Mouse (Mus musculus) kidney, embryonic 14.5 days (tissue): ENCODE data around the gene Zbtb46. TPM values are rescaled to one million over a fixed set of nuclear protein-coding genes. Genes with fewer than 3 reads are reported as not detected.

Source experiments
- ATAC-seq: fragments of 200-750 bp; cut with Nextera tagmentation; 2 replicates; pipeline ENCODE4 v1.8.0; 2017; ENCODE audit warnings: moderate number of reproducible peaks, mild to moderate bottlenecking, moderate TSS enrichment, moderate library complexity; ENCODE audit not compliant: low FRiP score, low TSS enrichment
- H3K27ac ChIP-seq: fragments of 300-500 bp; sonication (generic); 2 replicates; pipeline ENCODE4 v1.5.1; 2014; ENCODE audit warnings: low read depth, mild to moderate bottlenecking, low read length, moderate library complexity, mixed read lengths
- H3K27me3 ChIP-seq: fragments of 300-500 bp; sonication (generic); 2 replicates; pipeline ENCODE4 v1.6.1; 2014; ENCODE audit warnings: mild to moderate bottlenecking, low read length; ENCODE audit not compliant: control insufficient read depth, insufficient read depth
- H3K36me3 ChIP-seq: fragments of 300-500 bp; sonication (generic); 2 replicates; pipeline ENCODE4 v1.6.1; 2014; ENCODE audit warnings: low read length, mixed read lengths; ENCODE audit not compliant: control insufficient read depth, insufficient read depth
- H3K4me1 ChIP-seq: fragments of 300-500 bp; sonication (generic); 2 replicates; pipeline ENCODE4 v1.6.1; 2014; ENCODE audit warnings: low read length, mixed read lengths; ENCODE audit not compliant: control insufficient read depth, insufficient read depth
- H3K4me2 ChIP-seq: fragments of 300-500 bp; sonication (generic); replicated peaks from 2 replicates; pipeline ENCODE4 v1.6.1; 2014; ENCODE audit warnings: low read depth, mild to moderate bottlenecking, low read length
- H3K4me3 ChIP-seq: fragments of 300-500 bp; sonication (generic); 2 replicates; pipeline ENCODE4 v1.5.1; 2014; ENCODE audit warnings: mild to moderate bottlenecking, low read length
- H3K9ac ChIP-seq: fragments of 300-500 bp; sonication (generic); 2 replicates; pipeline ENCODE4 v1.6.1; 2014; ENCODE audit warnings: low read depth, mild to moderate bottlenecking, low read length, moderate library complexity
- H3K9me3 ChIP-seq: fragments of 300-500 bp; sonication (generic); 2 replicates; pipeline ENCODE4 v1.6.1; 2016; ENCODE audit warnings: low read length; ENCODE audit not compliant: control insufficient read depth
- WGBS: fragments of 180-500 bp; shearing (Covaris S2); extraction: QIAGEN DNeasy Blood & Tissue Kit; methylation state at CpG from one replicate; pipeline ENCODE4 v1.1.7; 2014; 5-methylcytosine and 5-hydroxymethylcytosine counted together
- polyA plus RNA-seq: library from polyadenylated mRNA; unstranded; fragments of >200 nt; fragmentation: Nextera tagmentation; extraction: Ambion mirVana; gene quantifications from 2 replicates; pipeline ENCODE4 v1.2.1, GENCODE M21; 2014

Zbtb46 gene
- polyA plus RNA-seq, 1 experiment from 2014 or later, result 26.6 TPM

DNA sequence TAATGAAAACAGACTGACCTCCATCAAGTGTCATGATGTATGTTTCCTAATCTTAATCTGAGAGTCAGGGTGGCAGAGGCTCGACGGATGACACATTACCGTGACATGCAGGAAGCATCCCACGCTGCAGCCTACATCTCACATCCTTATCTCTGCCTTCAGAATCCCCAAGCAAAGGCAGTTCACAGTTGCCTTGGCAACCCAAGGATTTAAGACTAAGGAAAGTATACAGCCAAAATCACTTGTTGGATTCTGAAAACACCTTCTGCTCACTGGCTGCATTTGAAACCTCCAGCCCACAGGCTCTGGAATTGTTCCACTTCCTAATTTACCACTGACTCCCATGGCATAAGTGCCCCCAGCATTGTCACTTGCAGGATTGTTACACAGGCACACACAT lies 38.8 kb downstream of the Zbtb46 start:
- ATAC-seq, result no peak
- H3K4me2 ChIP-seq, result no peak overlapping the region
- H3K27me3 ChIP-seq, result no peaks in the 10 kb centered on the region
- WGBS, result 73% methylated on average over 4 of the region's 4 CpGs
- H3K9ac ChIP-seq, result no peak overlapping the region
- peaks cover 33% of the 10 kb centered on the region for H3K36me3 ChIP-seq
- H3K4me1 ChIP-seq, result no peaks in the 10 kb centered on the region
- no peaks in the 10 kb centered on the region for H3K9me3 ChIP-seq
- no peak overlapping the region for H3K4me3 ChIP-seq
- H3K27ac ChIP-seq, result no peak overlapping the region

DNA sequence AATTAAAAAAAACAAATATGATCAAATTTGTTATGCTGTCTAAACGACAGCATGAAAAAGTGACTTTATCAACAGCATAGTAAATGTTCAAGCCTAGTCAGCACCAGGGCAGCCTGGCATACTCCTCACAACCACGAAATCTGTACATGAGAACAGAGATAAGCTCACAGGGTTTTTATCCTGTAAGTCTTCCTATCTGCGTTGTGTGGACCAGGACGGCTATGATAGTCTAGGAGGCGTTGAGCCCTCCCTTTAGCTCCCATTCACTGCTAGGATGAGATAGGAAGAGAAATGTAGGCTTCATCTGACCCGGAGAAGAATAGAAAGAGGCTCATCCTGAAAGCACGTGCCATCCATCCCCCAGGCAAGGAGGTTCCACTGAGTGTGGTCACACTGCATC lies 39.9 kb downstream of the Zbtb46 start:
- peaks cover 32% of the 10 kb centered on the region for H3K36me3 ChIP-seq
- no peak overlapping the region for H3K4me2 ChIP-seq
- no peak overlapping the region for H3K27ac ChIP-seq
- no peak overlapping the region for H3K9ac ChIP-seq
- no peak overlapping the region for H3K4me3 ChIP-seq
- 71% methylated on average over 7 of the region's 7 CpGs for WGBS
- no peaks in the 10 kb centered on the region for H3K27me3 ChIP-seq
- H3K9me3 ChIP-seq, result no peaks in the 10 kb centered on the region
- H3K4me1 ChIP-seq, result no peaks in the 10 kb centered on the region
- ATAC-seq, result no peak

DNA sequence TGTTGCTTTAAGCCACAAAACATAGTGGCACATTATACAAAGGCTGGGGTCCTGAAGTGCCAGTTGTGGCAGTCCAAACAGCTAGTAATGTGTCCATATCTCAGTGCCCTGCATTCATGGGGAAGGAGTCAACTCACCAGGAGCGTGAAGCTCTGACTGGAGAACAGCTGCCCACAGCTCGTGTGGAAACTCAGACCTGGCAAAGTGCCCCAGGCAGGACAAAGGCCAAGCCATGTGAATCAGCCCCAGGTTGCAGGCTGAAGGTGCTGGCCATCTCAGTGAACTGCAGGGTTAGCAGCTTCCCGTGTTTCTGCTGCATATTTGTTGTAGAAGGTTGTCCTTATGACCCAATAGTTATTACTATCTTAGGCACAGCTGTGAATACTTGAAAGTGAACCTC lies 43.3 kb downstream of the Zbtb46 start:
- no peak overlapping the region for H3K4me2 ChIP-seq
- no peak overlapping the region for H3K27ac ChIP-seq
- H3K9me3 ChIP-seq, result no peaks in the 10 kb centered on the region
- H3K4me1 ChIP-seq, result no peaks in the 10 kb centered on the region
- no peak overlapping the region for H3K9ac ChIP-seq
- no peaks in the 10 kb centered on the region for H3K27me3 ChIP-seq
- no peak for ATAC-seq
- WGBS, result 57% methylated on average over 3 of the region's 3 CpGs
- H3K4me3 ChIP-seq, result no peak overlapping the region
- H3K36me3 ChIP-seq, result peaks cover 10% of the 10 kb centered on the region

DNA sequence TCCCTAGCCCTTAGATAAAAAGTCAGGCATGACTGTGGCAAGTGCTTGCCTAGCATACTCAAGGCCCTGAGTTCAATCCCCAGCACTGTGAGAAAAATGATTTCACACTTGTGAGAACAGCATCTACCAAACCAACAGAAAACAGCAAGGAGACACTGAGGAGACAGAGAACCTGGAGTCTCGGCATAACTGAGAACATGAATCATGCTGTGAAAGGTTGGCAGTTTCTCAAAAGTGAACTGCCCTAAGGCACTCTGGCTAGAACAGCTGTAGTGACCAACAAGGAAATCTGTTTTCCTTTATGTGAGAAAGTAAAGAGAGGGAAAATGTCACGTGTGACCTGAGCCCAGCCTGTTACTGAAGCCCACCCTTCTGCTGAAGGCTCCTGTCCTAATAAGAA lies 46.1 kb downstream of the Zbtb46 start:
- Histone ChIP-seq H3K27me3 (no peaks in the 10 kb centered on the region), H3K9me3 (no peaks in the 10 kb centered on the region), H3K4me3 (no peak overlapping the region), H3K36me3 (peaks cover 15% of the 10 kb centered on the region), H3K27ac (no peak overlapping the region), H3K4me1 (no peaks in the 10 kb centered on the region), H3K4me2 (no peak overlapping the region), H3K9ac (no peak overlapping the region)
- no peak for ATAC-seq
- WGBS, result 44% methylated on average over 2 of the region's 2 CpGs

DNA sequence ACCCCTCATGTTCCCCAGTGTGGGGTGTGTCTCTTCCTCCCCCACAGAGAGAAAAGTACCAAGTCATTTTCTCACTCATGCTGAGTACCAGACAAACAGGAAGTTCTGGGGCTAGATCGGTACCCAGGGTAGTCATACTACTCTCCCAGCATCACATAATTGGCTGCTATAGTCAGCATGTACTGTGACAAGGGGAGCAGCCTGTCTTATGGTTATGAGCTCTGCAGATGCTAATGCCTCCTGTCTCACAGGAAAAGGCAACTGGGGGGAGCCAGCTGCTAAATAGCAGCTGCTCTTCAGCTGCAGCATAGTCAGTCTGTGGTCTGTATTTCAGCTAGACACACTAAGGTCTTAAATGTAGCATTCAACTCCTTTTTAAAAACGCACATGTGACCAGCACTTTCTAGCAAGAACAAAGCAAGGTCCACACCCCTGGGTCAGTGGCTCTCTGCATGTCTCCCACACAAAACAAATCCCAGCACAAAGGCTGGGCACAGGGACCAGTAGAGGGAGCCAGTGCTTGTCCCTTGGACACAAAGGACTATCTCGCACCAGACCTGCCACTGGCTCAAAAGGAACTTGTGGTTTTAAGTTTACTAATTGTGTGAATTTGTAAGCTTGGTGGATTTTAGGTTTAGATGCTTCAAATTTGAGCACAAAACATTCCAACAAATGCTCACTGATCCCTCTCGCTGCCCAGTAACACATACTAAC lies 48.3 kb downstream of the Zbtb46 start:
- Histone ChIP-seq H3K4me2 (no peak overlapping the region), H3K4me3 (no peak overlapping the region), H3K9me3 (no peaks in the 10 kb centered on the region), H3K9ac (no peak overlapping the region), H3K4me1 (no peaks in the 10 kb centered on the region), H3K27ac (no peak overlapping the region), H3K27me3 (no peaks in the 10 kb centered on the region), H3K36me3 (peaks cover 20% of the 10 kb centered on the region)
- 0 out of 2 replicates have a peak, but pooled peaks have one; percentile 16 for ATAC-seq
- 51% methylated on average over 4 of the region's 4 CpGs for WGBS

DNA sequence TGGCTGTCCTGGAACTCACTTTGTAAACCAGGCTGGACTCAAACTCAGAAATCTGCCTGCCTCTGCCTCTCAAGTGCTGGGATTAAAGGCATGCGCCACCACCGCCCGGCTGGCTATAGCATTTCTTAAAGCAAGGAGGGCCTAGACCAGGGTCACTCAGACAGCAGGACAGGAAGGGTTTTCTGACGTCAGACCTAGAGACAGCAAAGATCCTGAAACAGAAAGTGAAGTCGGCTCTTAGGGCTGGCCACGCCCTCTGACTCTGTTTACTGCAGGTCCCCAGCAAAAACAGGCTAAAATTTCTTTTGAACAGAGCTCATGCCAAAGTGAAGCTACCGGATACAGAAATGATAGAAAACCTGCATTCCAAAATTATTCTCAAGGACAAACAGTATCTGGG lies 49.6 kb downstream of the Zbtb46 start:
- H3K9ac ChIP-seq, result no peak overlapping the region
- no peaks in the 10 kb centered on the region for H3K9me3 ChIP-seq
- no peak for ATAC-seq
- peaks cover 23% of the 10 kb centered on the region for H3K36me3 ChIP-seq
- no peak overlapping the region for H3K4me3 ChIP-seq
- H3K27me3 ChIP-seq, result no peaks in the 10 kb centered on the region
- H3K4me2 ChIP-seq, result no peak overlapping the region
- no peak overlapping the region for H3K27ac ChIP-seq
- H3K4me1 ChIP-seq, result no peaks in the 10 kb centered on the region
- 82% methylated on average over 7 of the region's 7 CpGs for WGBS

DNA sequence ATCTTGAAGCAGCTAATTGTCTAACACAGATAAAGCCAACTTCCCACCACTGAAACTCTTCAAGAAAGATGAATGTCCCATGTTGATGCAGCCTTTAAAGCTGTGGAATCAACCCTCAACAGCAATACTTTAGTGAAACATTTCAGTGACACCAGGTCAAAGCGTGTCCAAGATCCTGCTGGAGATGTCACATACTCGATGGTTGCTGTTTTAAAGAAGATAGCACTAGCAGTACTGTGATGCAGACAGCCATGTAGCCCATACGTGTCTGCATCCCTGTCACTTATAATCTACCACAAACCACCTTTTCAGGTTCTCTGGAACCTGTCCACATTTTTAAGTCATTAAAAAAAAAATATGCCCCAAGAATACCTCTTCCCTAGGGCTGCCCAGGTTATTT lies 55.5 kb downstream of the Zbtb46 start:
- ATAC-seq, result no peak
- Histone ChIP-seq H3K4me2 (no peak overlapping the region), H3K9ac (no peak overlapping the region), H3K4me1 (no peaks in the 10 kb centered on the region), H3K27me3 (no peaks in the 10 kb centered on the region), H3K27ac (no peak overlapping the region), H3K9me3 (no peaks in the 10 kb centered on the region), H3K36me3 (peaks cover 17% of the 10 kb centered on the region; the same call in 1 of the 2 replicates), H3K4me3 (no peak overlapping the region)
- WGBS, result 94% methylated on average over 3 of the region's 3 CpGs

DNA sequence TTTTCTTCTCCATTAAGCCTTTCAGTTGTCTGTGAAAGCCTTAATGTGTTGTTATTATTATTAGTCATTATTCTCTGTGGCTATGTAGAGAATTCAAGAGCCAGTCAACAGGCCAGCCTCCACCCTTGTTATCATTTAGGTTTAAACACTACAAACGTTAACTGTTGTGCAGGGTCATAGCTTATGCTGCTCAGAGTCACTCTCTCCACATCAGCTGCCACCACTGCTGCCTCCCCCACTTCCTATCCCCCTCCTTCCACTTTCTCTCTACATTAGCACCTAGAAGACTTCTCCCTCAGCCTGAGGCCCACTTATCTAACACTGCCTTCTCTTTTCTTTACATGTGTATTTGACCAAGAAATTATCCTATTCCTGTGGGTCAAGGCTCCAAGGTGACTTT lies 57.7 kb downstream of the Zbtb46 start:
- no peak overlapping the region for H3K27ac ChIP-seq

DNA sequence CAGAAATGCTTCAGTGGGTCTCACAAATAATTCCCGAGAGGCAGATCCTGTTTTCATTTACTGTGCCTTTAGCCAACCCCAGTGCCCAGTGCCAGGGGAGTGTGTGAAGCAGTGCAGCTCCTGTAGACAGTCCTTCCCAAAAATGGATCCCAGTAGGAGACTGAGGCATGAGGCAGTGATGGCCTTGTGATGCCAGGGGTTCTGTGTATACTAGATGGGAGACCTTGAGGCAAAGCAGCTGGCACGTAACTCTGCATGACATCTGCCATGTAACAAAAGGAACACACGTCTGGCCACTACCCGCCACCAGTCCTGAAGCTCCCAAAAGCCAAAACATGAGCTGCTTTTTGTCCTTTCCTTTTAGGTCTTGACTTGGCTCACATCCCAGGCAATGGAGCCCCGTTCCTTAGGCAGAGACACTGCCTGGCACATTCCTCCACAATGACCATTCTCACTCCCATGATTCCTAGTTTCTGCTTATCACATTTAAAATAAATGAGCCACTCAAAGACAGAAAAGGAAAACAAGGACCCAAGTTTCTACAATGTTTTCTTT lies 61.9 kb downstream of the Zbtb46 start:
- no peak overlapping the region for H3K4me2 ChIP-seq
- H3K4me3 ChIP-seq, result no peak overlapping the region
- H3K36me3 ChIP-seq, result peaks cover 13% of the 10 kb centered on the region; the same call in 1 of the 2 replicates
- no peak overlapping the region for H3K9ac ChIP-seq
- H3K4me1 ChIP-seq, result no peaks in the 10 kb centered on the region
- WGBS, result 67% methylated on average over 5 of the region's 5 CpGs
- no peak overlapping the region for H3K27ac ChIP-seq
- no peaks in the 10 kb centered on the region for H3K9me3 ChIP-seq
- ATAC-seq, result no peak
- H3K27me3 ChIP-seq, result no peaks in the 10 kb centered on the region

More for the DNA sequence above, 57.7 kb downstream of the Zbtb46 start:
- Histone ChIP-seq H3K4me1 (no peaks in the 10 kb centered on the region), H3K27me3 (no peaks in the 10 kb centered on the region), H3K36me3 (peaks cover 10% of the 10 kb centered on the region; the same call in 1 of the 2 replicates), H3K9me3 (no peaks in the 10 kb centered on the region), H3K9ac (no peak overlapping the region), H3K4me3 (no peak overlapping the region), H3K4me2 (no peak overlapping the region)
- no peak for ATAC-seq
- WGBS, result 13% methylated on average over 1 of the region's 1 CpGs
